Mouse (Mus musculus) embryo, embryonic 10.5 days (tissue): ENCODE data around the gene Rchy1.

Source experiments
- DNase-seq: peaks from one replicate; pipeline ENCODE4 v3.0.0-alpha.2; 2015; ENCODE audit warnings: low spot score

Gene Rchy1

DNA sequence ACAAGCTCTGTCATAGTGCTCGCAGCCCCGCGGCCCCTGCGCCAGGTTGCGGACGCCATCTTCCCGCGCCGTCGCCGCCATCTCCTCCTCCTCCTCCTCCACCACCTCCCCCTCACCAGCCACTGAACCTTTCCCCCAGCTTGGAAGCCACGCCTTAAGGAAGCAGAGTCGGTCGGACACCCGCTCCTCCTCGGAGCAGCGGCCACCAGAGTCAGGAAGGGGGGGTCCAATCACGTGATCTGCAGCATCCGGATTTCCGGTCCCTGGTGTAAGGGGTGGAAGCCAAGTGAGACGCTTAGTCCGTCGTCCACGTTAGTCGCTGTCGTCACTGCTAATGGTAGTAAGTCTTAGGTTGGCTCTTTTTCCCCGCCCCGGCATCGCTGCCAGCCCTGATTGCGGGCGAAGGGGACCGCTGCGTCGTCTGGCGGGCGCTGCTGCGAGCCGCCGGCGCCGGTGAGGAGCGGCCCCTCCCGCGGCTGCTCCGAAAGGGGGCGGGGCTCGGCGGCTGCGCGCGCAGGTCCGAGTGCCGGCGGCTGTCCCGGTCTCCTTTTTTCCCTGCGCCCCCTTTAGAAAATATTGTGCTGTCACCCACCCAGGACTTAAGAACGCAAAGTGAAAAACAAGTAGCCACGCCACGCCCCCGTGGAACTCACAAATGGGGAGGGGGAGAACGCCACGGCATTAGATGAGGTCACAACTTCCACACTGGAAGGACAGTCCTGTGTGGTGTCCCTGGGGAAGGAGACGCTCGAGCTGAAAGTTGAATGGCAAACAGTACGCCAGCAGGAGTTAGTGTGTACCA, at the start of gene Rchy1:
Gene Rchy1 (minus strand): TSS at position 430 of the 802 bp plus-strand sequence.
- peak; percentile 97 for DNase-seq

DNA sequence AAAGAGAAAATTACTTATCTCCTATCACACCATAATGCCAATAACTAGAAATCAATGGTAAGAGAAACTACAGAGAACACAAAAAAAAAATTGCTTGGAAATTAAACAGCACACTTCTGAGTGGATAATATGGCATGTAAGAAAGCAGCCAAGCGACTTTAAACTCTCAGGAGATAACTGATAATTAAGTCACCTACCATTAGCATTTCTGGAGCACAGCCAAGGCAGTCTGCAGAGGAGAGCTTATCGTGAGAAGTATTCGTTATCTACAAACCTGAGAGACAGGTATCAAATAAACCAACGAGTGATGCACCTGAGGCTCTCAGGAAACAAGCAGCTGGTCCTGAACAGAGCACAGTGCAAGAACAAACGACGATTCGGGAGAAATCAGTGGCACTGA, 48.9 kb upstream of the Rchy1 start:
- DNase-seq = no peak

DNA sequence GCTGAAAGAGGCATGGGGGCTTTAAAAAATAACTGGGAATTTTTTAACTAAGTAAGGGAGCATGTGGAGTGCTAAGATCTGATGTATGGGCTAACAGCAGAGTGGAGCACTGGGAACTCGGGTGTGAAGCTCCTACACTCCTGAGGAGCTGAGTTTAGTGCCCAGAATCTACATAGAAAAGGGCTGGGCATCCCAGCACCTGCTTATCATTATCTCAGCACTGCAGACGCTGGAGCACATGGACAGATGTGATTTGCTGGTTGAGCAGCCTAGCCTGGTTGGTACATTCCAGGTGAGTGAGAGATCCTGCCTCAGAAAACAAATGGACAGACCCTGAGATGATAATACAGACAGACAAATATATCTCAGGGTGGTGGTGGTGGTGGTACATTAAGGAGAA, 47.0 kb upstream of the Rchy1 start:
- DNase-seq = no peak

DNA sequence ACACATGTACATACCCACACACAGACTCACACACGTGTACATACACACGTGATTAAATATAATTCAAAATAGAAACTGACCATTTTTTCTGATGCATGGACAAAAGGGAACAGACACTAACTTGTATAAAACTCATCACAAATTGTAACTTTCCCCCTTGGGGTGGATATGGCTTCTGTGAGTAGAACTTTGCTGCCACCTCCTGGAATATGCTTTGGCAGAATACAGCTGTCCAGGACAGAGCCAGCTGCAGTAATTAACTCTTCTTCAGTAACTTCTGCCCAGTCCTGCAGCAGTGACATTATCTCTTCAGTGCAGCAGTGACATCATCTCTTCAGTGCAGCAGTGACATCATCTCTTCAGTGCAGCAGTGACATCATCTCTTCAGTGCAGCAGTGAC, 40.1 kb upstream of the Rchy1 start:
- peak; percentile 47 for DNase-seq

DNA sequence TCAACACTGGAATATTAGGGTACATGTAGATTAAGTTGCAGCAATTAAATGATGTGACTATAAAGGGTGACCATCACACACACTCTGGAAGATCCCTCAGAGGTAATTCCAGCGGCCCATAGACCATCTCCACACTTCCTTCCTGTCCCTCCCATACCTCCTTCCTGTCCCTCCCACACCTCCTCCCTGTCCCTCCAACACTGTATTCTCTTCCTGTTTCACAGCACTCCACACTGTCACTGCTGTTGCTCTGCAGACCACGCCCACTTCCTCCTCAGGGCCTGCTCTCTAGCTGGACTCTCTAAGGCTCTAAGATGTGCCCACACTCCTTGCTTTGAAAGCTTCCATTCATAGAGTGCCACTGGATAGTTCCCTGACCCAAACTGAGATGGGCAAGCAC, 37.9 kb upstream of the Rchy1 start:
- peak; percentile 2 for DNase-seq

DNA sequence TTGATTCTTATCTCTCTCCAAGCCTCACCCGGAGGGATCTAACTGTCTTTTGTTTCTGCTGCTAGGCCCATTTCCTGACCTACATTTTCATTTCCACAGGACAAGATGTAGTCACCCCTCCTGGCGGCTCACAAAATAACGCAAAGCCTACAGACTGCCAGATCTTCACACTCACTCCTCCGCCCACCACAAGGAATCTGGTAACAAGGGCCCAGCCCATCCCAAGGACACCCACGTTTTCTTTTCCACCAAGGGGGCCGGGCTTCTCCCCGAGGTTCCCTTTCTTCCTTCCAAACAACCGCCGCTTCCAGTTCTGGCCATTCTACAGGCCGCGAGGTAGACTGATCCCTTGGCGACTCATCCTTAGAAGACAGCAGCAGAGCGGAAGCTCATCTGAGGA, 31.7 kb upstream of the Rchy1 start:
- DNase-seq = no peak

DNA sequence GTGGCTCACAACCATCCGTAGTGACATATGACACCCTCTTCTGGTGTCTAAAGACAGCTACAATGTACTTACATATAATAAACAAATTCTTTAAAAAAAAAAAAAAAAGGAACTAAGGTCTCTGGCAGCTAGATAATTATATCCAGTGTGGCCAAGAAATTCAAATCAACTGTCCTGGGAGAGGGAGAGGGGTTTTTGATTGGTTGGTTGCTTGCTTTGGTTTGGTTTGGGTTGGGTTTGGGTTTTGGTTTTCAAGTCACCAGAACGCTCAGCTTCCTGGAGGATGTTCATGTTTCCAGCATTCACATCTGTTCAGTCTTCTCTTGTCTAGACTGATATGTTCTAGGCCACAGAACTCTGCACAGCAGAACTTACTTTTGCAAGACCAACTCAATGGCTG, 30.2 kb upstream of the Rchy1 start:
- no peak for DNase-seq

DNA sequence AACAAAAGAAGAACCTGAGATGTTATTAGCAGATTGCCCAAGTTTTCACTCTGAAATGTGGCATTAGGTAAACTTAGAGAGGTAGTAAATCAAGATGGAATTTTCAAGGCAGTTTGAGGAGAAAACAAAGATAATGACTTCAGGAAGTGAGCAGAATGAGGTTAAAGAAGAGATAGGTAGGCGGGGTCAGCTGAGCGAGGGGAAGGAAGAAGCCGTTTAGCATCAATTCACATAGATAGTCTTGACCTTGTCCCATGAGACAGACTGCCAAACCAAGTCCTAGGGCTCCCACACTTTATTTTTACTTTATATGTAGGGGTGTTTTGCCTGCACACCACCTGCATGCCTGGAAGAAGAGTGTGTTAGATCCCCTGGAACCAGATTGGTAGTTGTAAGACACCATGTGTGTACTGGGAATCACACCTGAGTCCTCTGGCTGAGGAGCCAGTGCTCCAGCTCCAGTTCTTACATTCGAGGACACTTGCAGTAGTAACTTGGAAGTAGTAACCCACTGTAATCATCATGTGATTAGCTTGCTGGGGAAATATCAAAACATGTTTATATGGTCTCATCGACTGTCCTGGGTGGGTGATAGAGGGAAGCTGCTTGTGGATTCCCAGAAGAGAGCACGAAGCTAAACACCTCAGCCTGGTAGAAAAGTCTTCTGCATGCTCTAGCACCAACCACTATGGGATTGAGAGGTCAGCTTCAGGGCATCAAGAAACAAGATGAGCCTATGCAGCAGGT, 28.5 kb upstream of the Rchy1 start:
- no peak for DNase-seq

DNA sequence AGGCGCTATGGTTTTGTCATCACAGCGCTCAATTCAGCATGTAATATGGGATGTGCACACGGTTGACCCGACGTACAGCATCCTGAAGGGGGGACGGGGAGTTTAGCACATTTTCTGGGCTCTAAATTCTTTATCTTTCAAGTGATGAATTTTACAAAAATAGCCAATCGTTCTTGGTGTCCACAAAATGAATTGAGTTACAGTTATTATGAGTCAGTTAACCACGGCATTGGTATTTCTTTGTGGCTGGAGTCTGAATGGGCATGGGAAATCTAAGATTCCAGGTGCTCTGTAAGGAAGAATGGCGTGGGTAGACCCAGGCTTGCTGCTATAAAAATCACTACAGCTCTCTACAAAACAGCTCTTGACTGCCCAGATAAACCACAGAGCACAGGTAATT, 26.4 kb upstream of the Rchy1 start:
- DNase-seq = no peak

DNA sequence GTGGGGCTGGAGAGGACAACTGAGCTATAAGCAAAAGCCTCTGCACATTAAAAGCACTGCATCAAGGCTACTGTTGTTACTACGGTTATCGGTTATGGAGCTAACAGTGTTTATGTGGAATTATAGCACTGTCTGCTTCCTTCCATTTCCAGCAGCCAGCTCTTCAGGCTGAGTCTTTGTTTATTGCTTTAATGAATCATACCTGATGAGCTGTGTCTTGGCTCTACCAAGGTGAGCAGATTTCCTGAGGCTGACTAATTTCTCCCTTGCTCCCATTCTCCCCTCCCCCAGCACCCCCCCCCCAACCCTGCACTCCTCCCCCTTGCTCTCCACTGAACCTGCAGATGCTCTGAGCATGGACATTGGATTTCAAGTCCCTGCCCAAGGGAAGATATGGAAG, 24.9 kb upstream of the Rchy1 start:
- no peak for DNase-seq

DNA sequence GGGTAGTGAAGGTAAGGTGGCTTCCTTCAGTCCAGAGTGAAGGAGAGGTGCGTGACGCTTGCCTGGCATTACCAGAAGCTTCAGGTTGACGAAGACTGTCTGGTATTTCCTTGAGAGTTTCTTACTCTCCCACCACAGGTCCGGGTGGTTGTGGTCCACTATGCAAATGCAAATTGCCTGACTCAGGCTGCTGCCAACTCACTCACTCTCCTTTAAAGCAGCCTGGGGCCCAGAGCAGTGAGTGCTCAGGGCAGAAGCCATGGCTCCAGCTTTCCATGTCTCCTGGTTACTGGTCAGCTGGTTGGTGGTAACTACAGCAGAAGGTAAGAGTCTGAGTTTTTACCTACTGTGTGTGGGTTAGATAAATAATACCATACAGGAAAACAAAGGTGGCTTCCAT, 24.4 kb upstream of the Rchy1 start, which contains the start of gene Odaph:
Gene Odaph (plus strand): TSS at position 240 of the 400 bp plus-strand sequence.
- DNase-seq = no peak

DNA sequence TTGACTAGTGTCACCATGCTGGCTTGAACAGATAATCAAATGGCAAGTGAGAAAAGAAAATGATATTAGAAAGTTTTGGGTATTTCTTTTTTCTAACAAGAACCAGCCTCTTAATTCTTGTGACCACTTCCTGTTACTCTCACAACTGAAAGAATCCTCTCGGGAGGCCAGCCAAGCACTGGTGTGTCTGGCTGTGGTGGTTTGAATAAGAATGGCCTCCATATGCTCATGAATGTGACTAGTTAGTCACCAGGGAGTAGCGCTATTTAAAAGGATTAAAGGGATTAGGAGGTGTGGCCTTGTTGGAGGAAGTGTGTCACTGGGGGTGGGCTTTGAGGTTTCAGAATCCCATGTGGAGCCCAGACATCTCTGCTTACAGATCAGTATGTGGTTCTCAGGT, 22.9 kb upstream of the Rchy1 start:
- DNase-seq = no peak

DNA sequence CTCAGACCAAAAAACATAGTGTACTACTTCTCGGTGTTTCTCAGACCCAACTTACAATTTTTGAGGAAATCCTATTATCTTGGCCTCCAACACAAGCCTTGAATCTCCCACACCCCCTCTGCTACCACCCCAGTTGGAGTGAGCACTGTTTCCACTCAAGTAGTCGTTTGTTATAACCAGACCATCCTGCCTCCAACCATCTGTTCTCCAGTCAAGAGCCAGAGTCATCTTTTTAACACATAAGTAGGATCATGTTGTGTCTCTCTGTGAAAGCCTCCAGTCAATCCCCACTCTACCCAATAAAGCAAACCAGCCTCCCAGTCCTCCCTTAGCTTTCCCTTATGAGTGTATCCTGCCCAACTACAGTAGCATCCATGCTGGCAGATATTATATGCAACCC, 20.6 kb upstream of the Rchy1 start:
- DNase-seq = no peak

DNA sequence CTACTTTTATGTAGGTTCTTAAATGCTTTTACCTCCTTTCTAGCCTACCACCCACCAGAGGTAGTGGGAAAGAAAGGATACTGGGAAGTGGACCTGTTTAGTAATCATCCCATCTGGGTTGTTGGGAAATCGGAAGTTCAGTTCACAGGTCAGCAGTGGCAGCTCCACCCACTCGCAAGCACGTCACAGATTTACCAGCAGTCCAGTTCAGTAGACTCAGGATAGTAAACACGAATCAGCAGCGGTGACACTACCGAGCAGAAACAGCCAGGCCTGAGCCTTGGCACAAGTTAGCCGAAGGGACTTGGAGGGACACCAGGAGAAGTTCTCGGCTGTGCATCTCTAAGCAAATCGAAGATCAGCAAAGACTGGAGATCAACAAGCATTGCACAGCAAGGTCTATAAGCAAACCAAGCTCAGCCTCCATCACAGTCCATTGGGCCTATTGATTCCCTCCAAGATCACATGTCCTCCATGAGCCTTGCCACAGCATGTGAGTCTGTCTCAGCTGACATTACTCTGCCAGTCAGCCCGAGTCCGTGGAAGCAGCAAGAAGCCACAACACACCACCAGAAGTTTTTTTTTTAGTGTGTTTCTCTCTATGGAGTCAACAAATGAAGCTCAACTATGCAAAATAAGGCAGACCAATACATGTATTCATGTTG, 18.4 kb upstream of the Rchy1 start:
- no peak for DNase-seq

DNA sequence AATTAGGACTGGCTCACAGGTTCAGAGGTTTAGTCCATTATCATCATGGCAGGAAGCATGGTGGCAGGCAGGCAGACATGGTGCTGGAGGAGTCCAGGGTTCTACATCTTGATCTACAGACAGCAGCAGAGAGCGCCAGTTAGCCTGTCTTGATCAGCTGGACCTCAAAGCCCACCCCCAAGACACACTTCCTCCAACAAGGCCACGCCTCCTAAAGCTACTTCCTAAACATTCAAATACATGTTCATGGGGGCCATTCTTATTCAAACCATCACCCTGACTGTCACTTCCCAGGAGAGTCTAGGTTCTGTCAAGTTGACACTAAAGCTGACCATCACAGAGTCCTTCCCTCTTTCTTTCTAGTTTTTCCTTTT, 14.5 kb upstream of the Rchy1 start:
- DNase-seq = no peak

DNA sequence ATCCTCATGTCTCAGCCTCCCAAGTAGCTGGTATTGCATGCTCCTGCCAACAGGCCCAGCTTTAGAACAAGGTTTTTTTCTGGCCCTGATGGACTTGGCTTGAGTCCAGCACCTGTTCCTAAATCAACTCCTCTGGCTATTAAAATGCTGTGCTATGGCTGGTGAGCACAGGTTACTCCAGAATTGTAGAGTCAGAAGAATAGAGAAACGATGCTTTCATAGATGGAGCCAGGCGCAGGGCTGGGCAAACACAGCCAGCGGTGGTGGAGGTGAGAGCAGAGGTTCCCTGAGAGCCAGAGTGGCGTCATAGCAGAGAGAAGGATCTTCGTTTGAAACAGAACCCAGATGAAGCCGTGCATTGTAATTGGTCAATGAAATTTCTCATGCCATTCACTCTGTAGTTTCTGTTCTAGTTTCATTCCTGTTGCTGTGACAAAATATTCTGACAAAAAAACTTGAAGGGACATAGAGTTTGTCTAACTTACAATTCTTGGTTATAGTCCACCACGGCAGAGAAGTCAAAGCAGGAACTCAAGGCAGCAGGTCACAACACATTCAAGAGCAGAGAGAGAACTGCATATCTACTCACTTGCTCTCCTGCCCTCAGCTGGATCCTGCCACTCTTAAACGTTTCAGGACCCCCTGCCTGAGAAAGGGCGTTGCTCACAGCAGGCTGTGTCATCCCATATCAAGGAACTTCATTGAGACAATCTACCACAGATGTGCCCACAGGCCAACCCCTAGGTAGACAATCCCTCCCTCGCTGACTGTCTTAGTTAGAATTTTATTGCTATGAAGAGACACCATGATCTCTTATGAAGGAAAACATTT, 13.9 kb upstream of the Rchy1 start:
- DNase-seq = no peak

DNA sequence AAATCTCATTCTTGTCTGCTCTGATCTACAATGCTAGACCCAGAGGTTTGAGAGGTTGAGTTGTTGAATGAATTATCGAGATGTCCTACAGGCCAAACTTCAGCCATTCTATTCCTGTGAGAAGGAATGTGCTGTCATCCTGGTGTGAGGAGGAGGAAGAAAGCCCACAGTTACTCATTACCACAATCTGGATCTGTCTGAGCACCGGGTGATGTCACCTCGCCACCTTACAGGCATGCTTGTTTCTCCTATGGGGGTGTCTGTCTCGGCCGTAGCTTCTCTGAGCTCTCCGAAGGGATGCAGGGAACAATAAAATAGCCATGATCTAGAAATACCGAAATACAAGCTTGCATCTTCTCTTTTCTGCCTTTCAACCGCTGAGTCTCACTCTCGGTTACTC, 12.9 kb upstream of the Rchy1 start:
- DNase-seq = no peak

DNA sequence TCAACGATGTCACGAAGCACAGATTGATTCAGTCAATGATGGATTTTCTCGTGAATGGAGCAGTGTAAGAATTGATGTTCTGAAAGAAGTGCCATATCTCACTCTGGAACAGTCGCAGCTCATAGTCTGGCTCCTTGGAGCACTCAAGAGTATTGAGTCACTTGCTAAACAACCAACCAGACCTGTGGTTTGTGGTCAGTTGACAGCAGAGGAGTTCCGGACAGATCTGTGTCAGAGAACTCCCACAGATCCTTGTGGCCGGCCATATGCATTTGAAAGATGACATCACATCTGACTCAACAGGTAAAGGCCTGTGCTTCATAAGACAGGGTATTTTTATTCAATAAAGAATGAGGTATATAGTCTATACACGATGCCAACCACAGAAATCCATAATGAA, 11.1 kb upstream of the Rchy1 start:
- no peak for DNase-seq

DNA sequence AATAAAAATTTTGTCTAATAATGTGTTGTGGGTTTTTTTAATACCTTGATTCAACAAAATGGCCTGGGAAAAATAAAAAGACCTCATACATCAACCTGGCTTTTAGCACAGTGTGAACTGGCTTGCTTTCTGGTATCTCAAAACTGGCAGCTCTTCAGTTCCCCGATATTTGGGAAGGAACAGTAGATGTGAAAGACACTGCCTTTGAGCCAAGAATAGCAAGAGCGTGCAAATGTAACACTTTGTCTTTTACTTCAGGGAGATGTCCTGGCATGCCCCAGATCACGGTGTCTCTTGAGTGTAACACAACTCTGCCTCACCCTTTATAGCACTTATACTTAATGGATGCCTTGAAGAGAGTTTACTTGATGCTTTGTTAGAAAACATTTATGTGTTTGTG, 9.2 kb upstream of the Rchy1 start:
- no peak for DNase-seq

DNA sequence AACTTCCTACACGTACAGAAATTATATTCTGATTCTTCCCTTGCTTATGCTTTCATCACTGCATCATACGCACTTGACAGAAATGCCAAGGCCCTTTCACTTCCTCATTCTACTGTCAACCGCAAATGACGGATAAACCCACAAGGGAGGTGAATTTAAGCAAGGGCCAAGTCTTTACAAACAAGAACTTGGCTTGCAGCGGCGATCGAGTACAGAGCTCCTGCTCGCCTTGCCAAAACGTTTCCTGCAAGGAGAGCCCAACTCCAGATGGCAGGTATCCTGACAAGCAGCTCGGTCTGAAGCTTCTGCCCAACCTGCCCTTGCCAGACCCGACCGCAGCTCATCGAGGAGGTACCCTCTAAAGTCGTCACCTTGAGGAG, 619 bp downstream of the Rchy1 start:
- no peak for DNase-seq

DNA sequence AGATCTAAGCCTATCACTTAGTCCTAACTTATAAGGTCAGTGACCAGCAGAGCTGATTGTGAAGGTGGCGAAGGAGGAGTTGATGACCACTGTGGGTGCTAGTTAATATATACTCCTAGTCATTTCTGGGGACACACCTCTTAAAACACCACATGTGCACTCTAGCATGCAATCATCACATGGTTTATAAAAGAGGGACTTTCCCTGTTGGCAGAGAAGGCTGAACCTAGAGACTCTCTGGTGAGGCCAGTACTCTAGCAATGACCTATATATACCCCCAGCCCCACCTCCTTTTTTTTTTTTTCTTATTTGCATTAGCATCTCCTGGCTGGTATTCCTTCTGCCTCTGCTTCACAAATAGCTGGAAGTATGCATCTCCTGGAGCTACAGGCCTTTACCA, 1.5 kb downstream of the Rchy1 start:
- no peak for DNase-seq

DNA sequence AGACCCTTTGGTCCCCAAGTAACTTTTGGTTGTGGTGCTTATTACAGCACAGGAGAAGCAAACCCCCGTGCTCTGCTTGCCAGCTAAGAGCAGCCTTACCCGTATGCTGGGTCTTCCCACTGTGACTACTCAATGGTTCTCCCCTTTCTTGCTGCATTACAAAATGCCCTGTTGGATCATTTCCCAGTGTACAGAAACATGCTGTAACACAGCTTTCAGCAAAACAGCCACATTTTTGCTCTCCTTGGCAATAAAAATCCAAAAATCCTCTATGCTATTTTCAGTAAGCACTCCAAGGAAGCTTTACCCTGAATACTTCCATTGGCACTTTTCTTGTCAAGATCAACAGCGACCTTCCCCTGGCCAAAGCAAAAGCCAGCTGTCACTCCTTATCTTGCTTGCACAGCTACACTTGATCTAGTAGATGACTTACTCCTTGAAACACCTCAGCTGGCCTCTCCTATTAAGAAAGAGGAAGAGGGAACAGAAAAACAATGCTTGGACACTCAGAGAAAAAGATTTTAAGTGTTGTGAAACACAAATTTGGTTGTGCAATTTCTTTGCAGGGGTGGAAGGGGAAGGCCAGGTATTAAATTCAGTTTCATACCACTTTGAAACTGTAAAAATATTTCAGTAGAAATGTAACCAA, 2.1 kb downstream of the Rchy1 start:
- no peak for DNase-seq
